Mouse (Mus musculus) forebrain, embryonic 10.5 days (tissue): ENCODE measurements around the gene Wfs1. TPM values are rescaled to one million over a fixed set of nuclear protein-coding genes. Genes with fewer than 3 reads are reported as not detected.

Experiments
- DNase-seq: peaks from one replicate; pipeline ENCODE4 v3.0.0-alpha.2; 2017; ENCODE audit warnings: low spot score; ENCODE audit errors: extremely low spot score
- H3K27ac ChIP-seq: fragments of 300-500 bp; sonication (generic); 2 replicates; pipeline ENCODE4 v1.5.1; 2016; ENCODE audit warnings: mild to moderate bottlenecking
- H3K27me3 ChIP-seq: fragments of 300-500 bp; sonication (generic); 2 replicates; pipeline ENCODE4 v1.6.1; 2016; ENCODE audit warnings: mild to moderate bottlenecking; ENCODE audit not compliant: poor library complexity, severe bottlenecking
- H3K36me3 ChIP-seq: fragments of 300-500 bp; sonication (generic); replicated peaks from 2 replicates; pipeline ENCODE4 v1.6.1; 2016; ENCODE audit warnings: mild to moderate bottlenecking, moderate library complexity
- H3K4me1 ChIP-seq: fragments of 300-500 bp; sonication (generic); 2 replicates; pipeline ENCODE4 v1.6.1; 2016
- H3K4me3 ChIP-seq: fragments of 300-500 bp; sonication (generic); 2 replicates; pipeline ENCODE4 v1.5.1; 2016; ENCODE audit warnings: mild to moderate bottlenecking, moderate library complexity
- H3K9me3 ChIP-seq: fragments of 300-500 bp; sonication (generic); 2 replicates; pipeline ENCODE4 v1.6.1; 2016; ENCODE audit warnings: mild to moderate bottlenecking, moderate library complexity
- WGBS: fragments of 180-500 bp; shearing (Covaris S2); methylation state at CpG from one replicate; pipeline ENCODE4 v1.1.7; 2016; 5-methylcytosine and 5-hydroxymethylcytosine counted together
- polyA plus RNA-seq: library from polyadenylated mRNA; unstranded; fragments of >200 nt; fragmentation: Nextera tagmentation; extraction: Ambion mirVana; gene quantifications from 2 replicates; pipeline ENCODE4 v1.2.1, GENCODE M21; 2016

Wfs1 gene
- polyA plus RNA-seq, 1 experiment from 2014 or later: 8.4 TPM

GRCm38 (mm10) chr5:36977809-36978208 lies 11.2 kb downstream of the Wfs1 start:
- H3K27ac ChIP-seq: no peak overlapping the region
- H3K27me3 ChIP-seq: no peaks in the 10 kb centered on the region
- H3K9me3 ChIP-seq: no peaks in the 10 kb centered on the region
- H3K36me3 ChIP-seq: peaks cover 40% of the 10 kb centered on the region
- WGBS: 77% methylated on average over 9 of the region's 9 CpGs
- peaks cover 17% of the 10 kb centered on the region for H3K4me1 ChIP-seq
- no peak for DNase-seq
- H3K4me3 ChIP-seq: no peak overlapping the region

- no peak for DNase-seq
- no peaks in the 10 kb centered on the region for H3K9me3 ChIP-seq
- H3K36me3 ChIP-seq: peaks cover 47% of the 10 kb centered on the region
- H3K27me3 ChIP-seq: no peaks in the 10 kb centered on the region
- no peak overlapping the region for H3K27ac ChIP-seq
- no peak overlapping the region for H3K4me3 ChIP-seq
- 90% methylated on average over 13 of the region's 13 CpGs for WGBS
- H3K4me1 ChIP-seq: 0 out of 2 replicates have a peak, but pooled peaks cover 6% of the 10 kb centered on the region
These were observed 13.7 kb downstream of the Wfs1 start for GRCm38 (mm10) chr5:36975336-36975735.

GRCm38 (mm10) chr5:36971587-36971986 lies 17.4 kb downstream of the Wfs1 start:
- no peak for DNase-seq
- H3K27ac ChIP-seq: no peak overlapping the region
- peaks cover 73% of the 10 kb centered on the region for H3K36me3 ChIP-seq
- no peaks in the 10 kb centered on the region for H3K27me3 ChIP-seq
- H3K4me1 ChIP-seq: no peaks in the 10 kb centered on the region
- no peak overlapping the region for H3K4me3 ChIP-seq
- H3K9me3 ChIP-seq: no peaks in the 10 kb centered on the region
- WGBS: 91% methylated on average over 8 of the region's 8 CpGs

GRCm38 (mm10) chr5:36960501-36960900 lies 28.5 kb downstream of the Wfs1 start:
- Histone ChIP-seq H3K36me3 (peaks cover 11% of the 10 kb centered on the region), H3K27me3 (0 out of 2 replicates have a peak, but pooled peaks cover 16% of the 10 kb centered on the region), H3K27ac (peak overlapping the region; percentile 73), H3K9me3 (no peaks in the 10 kb centered on the region), H3K4me1 (peaks cover 22% of the 10 kb centered on the region), H3K4me3 (no peak overlapping the region)
- WGBS: 51% methylated on average over 5 of the region's 5 CpGs
- no peak for DNase-seq

- Histone ChIP-seq H3K4me1 (peaks cover 28% of the 10 kb centered on the region), H3K27me3 (0 out of 2 replicates have a peak, but pooled peaks cover 16% of the 10 kb centered on the region), H3K9me3 (no peaks in the 10 kb centered on the region), H3K4me3 (no peak overlapping the region), H3K27ac (no peak overlapping the region), H3K36me3 (no peaks in the 10 kb centered on the region)
- 38% methylated on average over 5 of the region's 5 CpGs for WGBS
- DNase-seq: peak; percentile 65
These were observed 30.2 kb downstream of the Wfs1 start for GRCm38 (mm10) chr5:36958837-36959236.

- H3K4me1 ChIP-seq: peaks cover 16% of the 10 kb centered on the region
- no peak overlapping the region for H3K27ac ChIP-seq
- H3K4me3 ChIP-seq: no peak overlapping the region
- no peaks in the 10 kb centered on the region for H3K36me3 ChIP-seq
- 0 out of 2 replicates have a peak, but pooled peaks cover 17% of the 10 kb centered on the region for H3K27me3 ChIP-seq
- WGBS: 39% methylated on average over 4 of the region's 4 CpGs
- no peak for DNase-seq
- no peaks in the 10 kb centered on the region for H3K9me3 ChIP-seq
These were observed 33.6 kb downstream of the Wfs1 start for GRCm38 (mm10) chr5:36955366-36955765.

GRCm38 (mm10) chr5:36952311-36952710 lies 36.7 kb downstream of the Wfs1 start:
- WGBS: 96% methylated on average over 15 of the region's 15 CpGs
- no peak overlapping the region for H3K4me3 ChIP-seq
- H3K9me3 ChIP-seq: no peaks in the 10 kb centered on the region
- no peaks in the 10 kb centered on the region for H3K36me3 ChIP-seq
- no peak overlapping the region for H3K27ac ChIP-seq
- peaks cover 31% of the 10 kb centered on the region for H3K27me3 ChIP-seq
- no peak for DNase-seq
- H3K4me1 ChIP-seq: 0 out of 2 replicates have a peak, but pooled peaks cover 14% of the 10 kb centered on the region

GRCm38 (mm10) chr5:36950871-36951270 lies 38.1 kb downstream of the Wfs1 start:
- Histone ChIP-seq H3K4me3 (no peak overlapping the region), H3K9me3 (no peaks in the 10 kb centered on the region)
- WGBS: 70% methylated on average over 2 of the region's 2 CpGs

GRCm38 (mm10) chr5:36948831-36949230 lies 40.2 kb downstream of the Wfs1 start:
- H3K36me3 ChIP-seq: no peaks in the 10 kb centered on the region
- WGBS: 17% methylated on average over 3 of the region's 3 CpGs
- H3K27me3 ChIP-seq: peaks cover 59% of the 10 kb centered on the region
- H3K4me3 ChIP-seq: no peak overlapping the region
- DNase-seq: peak; percentile 73
- H3K27ac ChIP-seq: no peak overlapping the region
- no peaks in the 10 kb centered on the region for H3K9me3 ChIP-seq
- peaks cover 33% of the 10 kb centered on the region for H3K4me1 ChIP-seq

More at GRCm38 (mm10) chr5:36950871-36951270, 38.1 kb downstream of the Wfs1 start:
- peaks cover 40% of the 10 kb centered on the region for H3K27me3 ChIP-seq
- no peak overlapping the region for H3K27ac ChIP-seq
- H3K36me3 ChIP-seq: no peaks in the 10 kb centered on the region
- peaks cover 27% of the 10 kb centered on the region for H3K4me1 ChIP-seq
- no peak for DNase-seq

- Histone ChIP-seq H3K27me3 (peaks cover 59% of the 10 kb centered on the region), H3K4me3 (no peak overlapping the region), H3K36me3 (no peaks in the 10 kb centered on the region), H3K9me3 (no peaks in the 10 kb centered on the region), H3K27ac (no peak overlapping the region), H3K4me1 (peaks cover 33% of the 10 kb centered on the region)
- DNase-seq: peak; percentile 68
- 11% methylated on average over 5 of the region's 5 CpGs for WGBS
These were observed 42.6 kb downstream of the Wfs1 start for GRCm38 (mm10) chr5:36946445-36946844.

- no peaks in the 10 kb centered on the region for H3K36me3 ChIP-seq
- no peak overlapping the region for H3K4me3 ChIP-seq
- no peak overlapping the region for H3K27ac ChIP-seq
- H3K4me1 ChIP-seq: peaks cover 33% of the 10 kb centered on the region
- H3K9me3 ChIP-seq: no peaks in the 10 kb centered on the region
- peaks cover 59% of the 10 kb centered on the region for H3K27me3 ChIP-seq
- no peak for DNase-seq
- WGBS: 80% methylated on average over 2 of the region's 2 CpGs
These were observed 43.3 kb downstream of the Wfs1 start for GRCm38 (mm10) chr5:36945713-36946112.

GRCm38 (mm10) chr5:36945102-36945701 lies 43.8 kb downstream of the Wfs1 start:
- H3K4me3 ChIP-seq: no peak overlapping the region
- H3K36me3 ChIP-seq: no peaks in the 10 kb centered on the region
- peaks cover 33% of the 10 kb centered on the region for H3K4me1 ChIP-seq
- WGBS: 60% methylated on average over 8 of the region's 8 CpGs
- no peaks in the 10 kb centered on the region for H3K9me3 ChIP-seq
- DNase-seq: no peak
- peaks cover 56% of the 10 kb centered on the region for H3K27me3 ChIP-seq
- no peak overlapping the region for H3K27ac ChIP-seq

GRCm38 (mm10) chr5:36944552-36944951 lies 44.5 kb downstream of the Wfs1 start:
- peaks cover 33% of the 10 kb centered on the region for H3K4me1 ChIP-seq
- H3K27me3 ChIP-seq: peaks cover 50% of the 10 kb centered on the region
- no peaks in the 10 kb centered on the region for H3K36me3 ChIP-seq
- H3K4me3 ChIP-seq: no peak overlapping the region
- DNase-seq: no peak
- WGBS: 71% methylated on average over 5 of the region's 5 CpGs
- H3K27ac ChIP-seq: no peak overlapping the region
- H3K9me3 ChIP-seq: no peaks in the 10 kb centered on the region
